Mouse (Mus musculus) regulatory T cell (primary cell): ENCODE data around the gene Gm4175.
"Not testable (repeated sequence)": the region's sequence is repeated elsewhere in the genome, so short reads cannot be mapped to it uniquely, and the experiment has no call there.

Source experiments
- in situ Hi-C: fragments of 300-600 bp; cut with MboI, MseI; formaldehyde crosslinking; loops from one replicate; pipeline ENCODE4 v1.15.1; 2025; ENCODE audit warnings: high pct_unique_total_duplicates

Gm4175 gene

GRCm38 (mm10) chr7:21761375-21761774, at the start of gene Gm4175:
Gm4175 (minus strand) TSS chr7:21761475.
- in situ Hi-C loops = not testable (repeated sequence)

- in situ Hi-C loops = loop anchor here (25.0 kb wide), 1 partner anchor 959 kb away; the partner anchor contains the start of gene Vmn1r115
These were observed 35.4 kb upstream of the Gm4175 start, which contains the start of gene Gm4177 for GRCm38 (mm10) chr7:21796628-21797027. Gm4177 (minus strand) TSS chr7:21796728.
